Mouse (Mus musculus): ENCODE results near the gene Thsd4. TPM values are rescaled to one million over a fixed set of nuclear protein-coding genes. Genes with fewer than 3 reads are reported as not detected.
A peak's percentile ranks its signal among the peaks of the same experiment; 100 is the strongest.

The Thsd4 gene
- polyA plus RNA-seq, 1 experiment, result 9.0 TPM

- Histone ChIP-seq H3K27ac (ENCODE audit: insufficient read depth, low read depth, low read length) (peak overlapping the region; percentile 76), H3K27me3 (ENCODE audit: control insufficient read depth, insufficient read depth, low read length) (no peaks in the 10 kb centered on the region), H3K4me3 (ENCODE audit: low read depth, low read length) (no peak overlapping the region), H3K36me3 (ENCODE audit: control insufficient read depth, insufficient read depth, low read length) (no peaks in the 10 kb centered on the region), H3K4me1 (ENCODE audit: control insufficient read depth, insufficient read depth, insufficient read length, low read length) (peaks cover 18% of the 10 kb centered on the region)
- no peak for TF ChIP-seq CTCF (IDR thresholded peaks at IDR 0.05; ENCODE audit: extremely low read depth, insufficient read length, insufficient replicate concordance, low read depth, low read length)
- no peak for TF ChIP-seq POLR2A (IDR thresholded peaks at IDR 0.05; ENCODE audit: low read depth, low read length)
- WGBS, result 19% methylated on average over 8 of the region's 8 CpGs
These were observed 287.4 kb downstream of the Thsd4 start for GRCm38 (mm10) chr9:60234233-60235115.

- H3K4me1 ChIP-seq (ENCODE audit: control insufficient read depth, insufficient read depth, insufficient read length, low read length), result peaks cover 18% of the 10 kb centered on the region
- H3K27me3 ChIP-seq (ENCODE audit: control insufficient read depth, insufficient read depth, low read length), result no peaks in the 10 kb centered on the region
- 85% methylated on average over 9 of the region's 9 CpGs for WGBS
- H3K36me3 ChIP-seq (ENCODE audit: control insufficient read depth, insufficient read depth, low read length), result no peaks in the 10 kb centered on the region
- no peak overlapping the region for H3K4me3 ChIP-seq (ENCODE audit: low read depth, low read length)
- no peak for TF ChIP-seq CTCF (IDR thresholded peaks at IDR 0.05; ENCODE audit: extremely low read depth, insufficient read length, insufficient replicate concordance, low read depth, low read length)
- TF ChIP-seq POLR2A (IDR thresholded peaks at IDR 0.05; ENCODE audit: low read depth, low read length), result no peak
- no peak overlapping the region for H3K27ac ChIP-seq (ENCODE audit: insufficient read depth, low read depth, low read length)
These were observed 289.6 kb downstream of the Thsd4 start for GRCm38 (mm10) chr9:60231981-60232881.

- no peaks in the 10 kb centered on the region for H3K36me3 ChIP-seq (ENCODE audit: control insufficient read depth, insufficient read depth, low read length)
- TF ChIP-seq CTCF (IDR thresholded peaks at IDR 0.05; ENCODE audit: extremely low read depth, insufficient read length, insufficient replicate concordance, low read depth, low read length) (no peak), POLR2A (IDR thresholded peaks at IDR 0.05; ENCODE audit: low read depth, low read length) (no peak)
- no peak overlapping the region for H3K27ac ChIP-seq (ENCODE audit: insufficient read depth, low read depth, low read length)
- peaks cover 14% of the 10 kb centered on the region for H3K4me1 ChIP-seq (ENCODE audit: control insufficient read depth, insufficient read depth, insufficient read length, low read length)
- no peaks in the 10 kb centered on the region for H3K27me3 ChIP-seq (ENCODE audit: control insufficient read depth, insufficient read depth, low read length)
- H3K4me3 ChIP-seq (ENCODE audit: low read depth, low read length), result no peak overlapping the region
- 72% methylated on average over 4 of the region's 4 CpGs for WGBS
These were observed 292.4 kb downstream of the Thsd4 start for GRCm38 (mm10) chr9:60229496-60229895.

- H3K4me3 ChIP-seq (ENCODE audit: low read depth, low read length), result no peak overlapping the region
- H3K36me3 ChIP-seq (ENCODE audit: control insufficient read depth, insufficient read depth, low read length), result no peaks in the 10 kb centered on the region
- TF ChIP-seq CTCF (IDR thresholded peaks at IDR 0.05; ENCODE audit: extremely low read depth, insufficient read length, insufficient replicate concordance, low read depth, low read length) (no peak), POLR2A (IDR thresholded peaks at IDR 0.05; ENCODE audit: low read depth, low read length) (no peak)
- H3K4me1 ChIP-seq (ENCODE audit: control insufficient read depth, insufficient read depth, insufficient read length, low read length), result peaks cover 5% of the 10 kb centered on the region; the same call in 1 of the 2 replicates
- H3K27me3 ChIP-seq (ENCODE audit: control insufficient read depth, insufficient read depth, low read length), result no peaks in the 10 kb centered on the region
- no peak overlapping the region for H3K27ac ChIP-seq (ENCODE audit: insufficient read depth, low read depth, low read length)
- WGBS, result 75% methylated on average over 7 of the region's 7 CpGs
These were observed 294.1 kb downstream of the Thsd4 start for GRCm38 (mm10) chr9:60227727-60228126.

- H3K4me1 ChIP-seq (ENCODE audit: control insufficient read depth, insufficient read depth, insufficient read length, low read length), result peaks cover 1% of the 10 kb centered on the region; the same call in 1 of the 2 replicates
- WGBS, result 87% methylated on average over 4 of the region's 4 CpGs
- H3K27ac ChIP-seq (ENCODE audit: insufficient read depth, low read depth, low read length), result no peak overlapping the region
- no peak overlapping the region for H3K4me3 ChIP-seq (ENCODE audit: low read depth, low read length)
- TF ChIP-seq CTCF (IDR thresholded peaks at IDR 0.05; ENCODE audit: extremely low read depth, insufficient read length, insufficient replicate concordance, low read depth, low read length), result no peak
- TF ChIP-seq POLR2A (IDR thresholded peaks at IDR 0.05; ENCODE audit: low read depth, low read length), result no peak
- H3K36me3 ChIP-seq (ENCODE audit: control insufficient read depth, insufficient read depth, low read length), result no peaks in the 10 kb centered on the region
- H3K27me3 ChIP-seq (ENCODE audit: control insufficient read depth, insufficient read depth, low read length), result no peaks in the 10 kb centered on the region
These were observed 295.2 kb downstream of the Thsd4 start for GRCm38 (mm10) chr9:60226679-60227078.

GRCm38 (mm10) chr9:60226155-60226554, 295.7 kb downstream of the Thsd4 start:
- TF ChIP-seq CTCF (IDR thresholded peaks at IDR 0.05; ENCODE audit: extremely low read depth, insufficient read length, insufficient replicate concordance, low read depth, low read length) (no peak), POLR2A (IDR thresholded peaks at IDR 0.05; ENCODE audit: low read depth, low read length) (no peak)
- H3K27ac ChIP-seq (ENCODE audit: insufficient read depth, low read depth, low read length), result no peak overlapping the region
- no peaks in the 10 kb centered on the region for H3K36me3 ChIP-seq (ENCODE audit: control insufficient read depth, insufficient read depth, low read length)
- peaks cover 1% of the 10 kb centered on the region; the same call in 1 of the 2 replicates for H3K4me1 ChIP-seq (ENCODE audit: control insufficient read depth, insufficient read depth, insufficient read length, low read length)
- 89% methylated on average over 14 of the region's 14 CpGs for WGBS
- no peaks in the 10 kb centered on the region for H3K27me3 ChIP-seq (ENCODE audit: control insufficient read depth, insufficient read depth, low read length)
- H3K4me3 ChIP-seq (ENCODE audit: low read depth, low read length), result no peak overlapping the region

All from small intestine, adult 2 months (tissue).